Comparison of ENCODE assay signal across 9 mouse cellular contexts in the genomic region with DNA sequence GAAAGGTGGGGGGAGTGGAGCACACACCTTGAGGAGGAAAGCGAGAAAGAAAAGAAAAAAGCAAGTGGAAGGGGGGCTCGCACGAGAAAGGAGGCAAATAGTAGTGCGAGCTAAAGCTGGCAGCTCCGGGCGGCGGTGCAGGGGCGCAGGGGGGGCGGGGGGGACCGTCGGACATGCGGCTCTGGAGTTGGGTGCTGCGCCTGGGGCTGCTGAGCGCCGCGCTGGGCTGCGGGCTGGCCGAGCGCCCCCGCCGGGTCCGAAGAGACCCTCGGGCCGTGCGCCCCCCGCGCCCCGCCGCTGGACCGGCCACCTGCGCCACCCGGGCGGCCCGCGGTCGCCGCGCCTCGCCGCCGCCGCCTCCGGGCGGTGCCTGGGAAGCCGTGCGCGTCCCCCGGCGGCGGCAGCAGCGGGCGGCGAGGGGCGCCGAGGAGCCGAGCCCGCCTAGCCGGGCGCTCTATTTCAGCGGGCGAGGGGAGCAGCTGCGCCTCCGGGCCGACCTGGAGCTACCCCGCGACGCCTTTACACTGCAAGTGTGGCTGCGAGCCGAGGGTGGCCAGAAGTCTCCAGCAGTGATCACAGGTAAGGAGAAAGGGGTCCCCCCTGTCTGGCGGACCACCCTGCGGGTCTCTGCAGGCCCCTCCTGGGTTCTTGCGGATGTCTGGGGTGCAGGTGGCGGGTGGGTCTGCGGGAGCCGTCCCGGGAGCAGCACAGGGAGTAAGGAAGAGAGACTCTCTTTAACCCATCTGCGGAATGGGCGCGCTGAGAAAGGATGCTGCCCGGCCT. TPM values are rescaled to one million over a fixed set of nuclear protein-coding genes. Genes with fewer than 3 reads are reported as not detected.
DNase-seq lines count a peak whose midpoint lies in the region; ATAC-seq and TF ChIP-seq lines count a peak whose summit lies in the region.
"Had no signal": no experiment of that assay in that cellular context is flagged by ENCODE, and none has a peak within 500 bp of the region (broad histone marks: within the 10 kb centered on the region; RNA-seq: fewer than 3 reads in every experiment).

No protein-coding gene starts in this region.

- ATAC-seq in heart, embryonic 15.5 days (replicated peaks; ENCODE audit: insufficient number of reproducible peaks, insufficient read depth, low FRiP score, low read depth), result no peak

- peaks cover 11% of the 10 kb centered on the region for H3K27me3 ChIP-seq in heart, embryonic 15.5 days
- H3K27me3 ChIP-seq in myocyte (ENCODE audit: control insufficient read depth, insufficient read depth, insufficient read length), result no peaks in the 10 kb centered on the region

- peaks cover 11% of the 10 kb centered on the region for H3K4me1 ChIP-seq in heart, embryonic 15.5 days (replicated peaks)

- DNase-seq in right cerebral cortex, postnatal 4 days, result peak; percentile 5
- DNase-seq in right cerebral cortex, postnatal 36 days (ENCODE audit: low spot score in 2 of 2), result no peak
- peak; percentile 40 for DNase-seq in embryo, embryonic 10.5 days (ENCODE audit: low spot score)
- DNase-seq in kidney, postnatal 4 days, result peak; percentile 48 to 62
- no peak for DNase-seq in left cerebral cortex, adult 8-10 months (ENCODE audit: low spot score in 2 of 2)
- DNase-seq in left cerebral cortex, adult 9 months (ENCODE audit: low spot score in 2 of 2), result no peak

- no peak for TF ChIP-seq POLR2A in myocyte (IDR thresholded peaks at IDR 0.05; ENCODE audit: insufficient read length, low read depth)

- H3ac ChIP-seq in myocyte (ENCODE audit: control insufficient read depth, insufficient read length), result peak overlapping the region; percentile 54

- no peaks in the 10 kb centered on the region for H3K9me3 ChIP-seq in heart, embryonic 15.5 days (replicated peaks)

- no peaks in the 10 kb centered on the region for H3K79me2 ChIP-seq in myocyte (ENCODE audit: control insufficient read depth, insufficient read depth)

- no peaks in the 10 kb centered on the region for H3K36me3 ChIP-seq in heart, embryonic 15.5 days
- no peaks in the 10 kb centered on the region for H3K36me3 ChIP-seq in myocyte (ENCODE audit: control insufficient read depth, insufficient read depth)

- 0 out of 2 replicates have a peak overlapping the region, but pooled peaks have one; percentile 64 for H3K27ac ChIP-seq in heart, embryonic 15.5 days
- H3K27ac ChIP-seq: macrophage had no signal

- 2% methylated on average over 60 of the region's 80 CpGs for WGBS in heart, embryonic 15.5 days

- peak overlapping the region; percentile 48 for H3K9ac ChIP-seq in heart, embryonic 15.5 days

- peak overlapping the region; percentile 57 for H3K4me3 ChIP-seq in heart, embryonic 15.5 days
- peak overlapping the region; percentile 27 for H3K4me3 ChIP-seq in myocyte

- H3K4me2 ChIP-seq in heart, embryonic 15.5 days, result peak overlapping the region; percentile 94
- H3K4me2 ChIP-seq in myocyte (ENCODE audit: low read depth), result peak overlapping the region; percentile 90

TF ChIP-seq in myocyte, 11 proteins besides CTCF, POLR2A, EP300 and RAD21:
- TF ChIP-seq USF1 (IDR thresholded peaks at IDR 0.05; ENCODE audit: low read depth), result no peak
- no peak for TF ChIP-seq REST (IDR thresholded peaks at IDR 0.05; ENCODE audit: insufficient read depth, insufficient read length)
- peak in 1 of 3 experiments; percentile 21 for TF ChIP-seq MYOG (IDR thresholded peaks at IDR 0.05; ENCODE audit: control insufficient read depth in 1 of 3, insufficient read depth in 1 of 3, insufficient read length in 2 of 3, low read depth in 2 of 3)
- TF ChIP-seq MAX (IDR thresholded peaks at IDR 0.05; ENCODE audit: low read depth), result no peak
- TF ChIP-seq TCF3 (IDR thresholded peaks at IDR 0.05; ENCODE audit: insufficient read length, low read depth), result no peak
- TF ChIP-seq TCF12 (IDR thresholded peaks at IDR 0.05; ENCODE audit: insufficient read depth, poor library complexity, severe bottlenecking), result no peak

RNA-seq across cellular contexts. Expression of gene Pappa, which starts 0.6 kb away (rescaled TPM):
- polyA plus RNA-seq in heart, embryonic 15.5 days (2015; fragmentation: Nextera tagmentation; extraction: Ambion mirVana), result 0.50 and 1.1 TPM in 2 replicates
- 0.12 TPM for polyA plus RNA-seq in myocyte (2012; fragmentation: generic; extraction: Trizol)
- under 1 TPM; 0.30 to 0.56 (median 0.37) TPM for total RNA-seq in left cerebral cortex, adult 8-10 months (2022)
- polyA plus RNA-seq: macrophage had no signal

Comparison
In these comparisons a context has a peak if more than half of its experiments do, and no peak if none do; other contexts are left out.
1. DNase-seq: peak in right cerebral cortex, postnatal 4 days (single experiment), embryo, embryonic 10.5 days (single experiment) and kidney, postnatal 4 days (2 of 2); none in right cerebral cortex, postnatal 36 days (0 of 2), left cerebral cortex, adult 8-10 months (0 of 2) and left cerebral cortex, adult 9 months (0 of 2).